Mouse (Mus musculus): ENCODE data around the gene Epas1.
A peak's percentile ranks its signal among the peaks of the same experiment; 100 is the strongest.

Epas1 gene

GRCm38 (mm10) chr17:86830893-86831292 is 77.4 kb downstream of the Epas1 start:
- DNase-seq, result no peak

- DNase-seq, result peak; percentile 53
Measured at GRCm38 (mm10) chr17:86832562-86833327, 79.2 kb downstream of the Epas1 start.

DNA sequence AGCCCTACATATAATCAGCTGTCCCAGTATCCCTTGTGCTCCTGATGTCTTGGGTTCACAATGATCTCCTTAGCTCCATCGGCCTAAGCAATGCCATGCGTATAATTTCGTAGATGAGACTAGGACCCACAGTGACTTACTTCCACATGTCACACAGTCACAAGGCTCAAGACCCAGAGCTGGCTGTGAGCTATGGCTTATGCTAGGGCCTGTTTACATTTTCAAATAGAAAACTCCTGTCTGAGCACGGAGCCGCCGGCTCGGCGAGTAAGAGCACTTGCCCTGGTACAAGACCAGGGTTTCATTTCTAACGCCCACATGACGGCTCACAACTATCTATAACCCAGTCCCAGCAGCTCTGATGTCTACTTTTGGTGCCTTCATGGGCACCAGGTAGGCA is 80.4 kb downstream of the Epas1 start:
- DNase-seq, result no peak

DNA sequence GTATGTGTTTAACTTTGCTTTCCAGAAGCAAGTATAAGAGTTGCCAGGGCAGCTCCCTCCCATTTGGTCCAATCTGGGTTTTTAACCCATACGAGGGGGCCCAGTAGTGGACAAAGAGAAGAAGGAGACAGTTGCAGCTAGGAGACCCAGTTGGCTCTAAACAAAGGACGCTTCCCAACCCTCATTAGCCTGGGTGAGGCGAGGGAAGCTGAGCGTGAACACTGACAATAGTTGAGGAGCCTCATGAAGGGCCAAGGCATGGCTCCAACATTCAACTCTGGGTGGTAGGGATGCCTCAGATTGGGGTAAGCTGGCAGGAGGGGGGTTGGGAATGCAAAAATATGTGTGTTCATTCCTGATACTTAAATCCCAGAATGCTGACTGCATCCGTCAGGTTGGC is 85.8 kb downstream of the Epas1 start:
- DNase-seq, result no peak

DNA sequence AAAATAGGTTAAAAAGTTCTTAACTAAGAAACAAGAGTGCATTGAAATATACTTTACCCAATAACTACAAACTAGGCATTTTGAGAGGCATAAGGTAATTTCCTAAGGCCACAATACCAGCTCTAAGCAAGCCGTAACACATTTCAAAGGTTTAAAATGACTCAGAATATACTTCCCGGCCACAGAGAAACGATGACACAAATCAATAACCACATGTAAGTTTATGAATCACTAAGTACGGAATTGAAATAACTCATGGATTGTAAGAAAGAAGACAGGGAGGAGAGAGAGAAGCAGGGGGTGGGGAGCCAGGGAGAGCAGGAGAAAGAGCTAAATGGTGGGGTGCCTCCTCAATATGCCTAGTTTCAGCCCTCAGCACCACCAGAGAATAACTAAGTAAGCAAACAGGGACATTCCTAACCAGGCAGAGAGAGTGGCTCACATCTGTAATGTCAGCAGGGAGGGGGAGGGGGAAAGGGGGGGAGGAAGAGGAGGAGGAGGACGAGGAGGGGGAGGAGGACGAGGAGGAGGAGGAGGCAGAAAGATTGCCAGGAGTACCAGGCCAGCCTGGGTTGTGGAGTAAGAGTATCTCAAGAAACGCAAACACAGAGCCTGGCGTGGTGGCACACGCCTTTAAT is 97.3 kb downstream of the Epas1 start:
- no peak for DNase-seq

DNA sequence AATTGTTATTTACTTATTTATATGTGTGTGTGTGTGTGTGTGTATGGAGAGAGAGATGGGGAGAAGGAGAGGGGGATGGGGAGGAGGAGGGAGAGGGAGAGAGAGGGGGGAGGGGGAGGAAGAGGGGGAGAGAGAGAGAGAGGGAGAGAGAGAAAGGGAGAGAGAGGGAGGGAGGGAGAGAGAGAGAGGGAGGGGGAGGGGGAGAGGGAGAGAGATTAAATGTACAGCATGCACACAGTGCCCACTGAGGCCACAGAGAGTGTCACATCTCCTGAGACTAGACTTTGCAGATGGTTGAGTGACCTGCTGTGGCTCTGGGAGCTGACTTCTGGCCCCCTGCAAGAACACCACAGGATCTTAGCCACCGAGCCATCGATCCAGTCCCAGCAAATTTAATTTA is 98.3 kb downstream of the Epas1 start:
- DNase-seq, result no peak

- DNase-seq, result no peak
Measured at GRCm38 (mm10) chr17:86852591-86853031, 99.1 kb downstream of the Epas1 start.

DNA sequence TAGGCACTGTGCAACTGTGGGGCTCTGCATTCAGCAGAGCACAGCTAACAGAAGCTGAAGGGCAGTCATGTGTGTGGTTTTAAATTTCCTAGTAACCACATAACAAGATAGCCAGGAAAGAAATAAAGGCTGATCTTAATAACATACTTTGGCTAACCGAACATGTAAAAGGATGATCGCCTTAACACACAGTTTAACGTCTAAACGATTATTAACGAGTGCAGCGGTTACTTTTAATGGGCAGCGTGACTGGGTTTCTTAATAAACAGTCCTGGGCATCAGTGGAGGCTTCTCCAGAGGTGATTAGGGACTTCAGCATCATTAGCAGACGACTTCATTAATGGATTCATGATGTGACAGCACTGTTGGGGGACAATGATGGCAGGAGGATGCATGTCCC is 117.1 kb downstream of the Epas1 start:
- DNase-seq, result no peak

- DNase-seq, result no peak
Measured at GRCm38 (mm10) chr17:86872643-86873042, 119.1 kb downstream of the Epas1 start.

DNA sequence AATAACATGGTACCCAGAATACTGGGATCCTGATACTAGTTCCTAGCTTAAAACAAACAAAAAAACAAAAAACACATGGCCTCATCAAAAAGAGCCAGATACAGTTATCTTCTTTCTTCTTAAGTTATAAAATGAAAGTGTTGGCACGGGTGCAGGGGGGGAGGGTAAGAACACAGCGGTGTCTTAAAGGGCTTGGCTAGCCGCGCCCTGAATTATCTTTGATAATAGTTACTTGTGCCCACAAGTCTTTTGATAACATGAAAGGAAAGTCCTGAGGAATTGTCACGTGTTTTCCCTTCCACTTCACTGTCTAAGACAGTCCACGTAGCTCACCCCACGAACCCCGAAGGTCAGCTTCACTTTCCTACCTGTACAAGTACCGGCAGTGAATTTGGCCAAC is 123.4 kb downstream of the Epas1 start:
- DNase-seq, result no peak

DNA sequence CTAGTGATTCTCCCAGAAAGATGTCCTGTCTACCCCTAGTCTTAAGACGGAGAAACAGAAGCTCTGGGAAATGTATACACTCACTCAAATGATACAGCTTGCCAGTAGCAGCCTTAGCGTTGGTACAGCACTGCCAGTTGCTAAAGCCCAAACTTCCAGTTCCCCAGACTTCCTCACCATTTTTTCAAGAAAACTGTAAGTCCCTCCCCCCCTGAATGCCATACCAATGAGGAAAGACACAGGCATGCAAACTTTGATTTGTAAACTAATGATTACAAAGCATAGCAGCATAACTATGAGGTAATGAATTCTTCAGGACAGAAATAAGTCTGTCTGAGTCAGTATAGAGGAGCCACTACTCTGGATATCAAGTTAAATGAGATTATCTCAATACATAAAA is 124.2 kb downstream of the Epas1 start:
- DNase-seq, result no peak

DNA sequence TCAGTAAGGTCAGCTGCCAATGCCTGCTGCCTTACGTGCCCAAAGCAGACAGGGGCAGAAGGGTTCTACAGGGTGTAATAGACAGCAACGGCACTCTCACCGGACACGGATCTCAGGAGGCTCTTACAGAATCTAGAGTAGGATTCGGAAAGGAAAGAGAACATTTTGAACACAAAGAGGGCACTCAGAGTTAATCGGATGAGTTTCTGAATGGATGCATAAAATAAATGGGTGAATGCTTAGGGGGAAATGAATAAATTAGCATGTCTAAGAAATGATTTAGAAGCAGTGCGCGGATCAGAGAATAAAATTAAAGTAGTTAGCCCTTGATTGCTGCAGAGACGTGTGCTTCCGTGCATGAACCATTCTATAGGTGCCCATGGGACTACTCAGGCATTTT is 126.6 kb downstream of the Epas1 start:
- DNase-seq, result no peak

- DNase-seq, result no peak
Measured at GRCm38 (mm10) chr17:86880461-86881044, 127.1 kb downstream of the Epas1 start.

All from lung, postnatal 36 days (tissue).